Mouse (Mus musculus) MEL (cell line): ENCODE data around the gene Dcbld1. TPM values are rescaled to one million over a fixed set of nuclear protein-coding genes. Genes with fewer than 3 reads are reported as not detected.
"Not testable (repeated sequence)": the region's sequence is repeated elsewhere in the genome, so short reads cannot be mapped to it uniquely, and the experiment has no call there.

ENCODE experiments used
- DNase-seq: peaks from one replicate; pipeline ENCODE4 v3.0.0; 2011; ENCODE audit warnings: low read depth, low spot score
- H3K27ac ChIP-seq: 2 replicates; pipeline ENCODE4 v1.5.1; 2012; ENCODE audit warnings: low read depth, mild to moderate bottlenecking, control low read depth, low read length, moderate library complexity; ENCODE audit not compliant: control insufficient read depth
- H3K27me3 ChIP-seq, 2 experiments: fragments of 150-350 bp in 1 of 2; sonication (generic) in 1 of 2; 2 replicates each; pipeline ENCODE4 v1.6.1; 2012; ENCODE audit warnings: low read length in 2 of 2, mild to moderate bottlenecking in 2 of 2, improper control_type of control experiment in 1 of 2, moderate library complexity in 1 of 2; ENCODE audit not compliant: insufficient read depth in 2 of 2, control insufficient read depth in 1 of 2
- H3K36me3 ChIP-seq, 2 experiments: 2 replicates each; pipeline ENCODE4 v1.6.1; 2012 to 2014; ENCODE audit warnings: low read length in 2 of 2, improper control_type of control experiment in 1 of 2, inconsistent platforms in 1 of 2, mild to moderate bottlenecking in 1 of 2; ENCODE audit not compliant: insufficient read depth in 2 of 2, control insufficient read depth in 1 of 2
- H3K4me1 ChIP-seq, 2 experiments: fragments of 150-350 bp in 1 of 2; sonication (generic) in 1 of 2; 2 replicates each; pipeline ENCODE4 v1.6.1; 2012; ENCODE audit warnings: low read length in 2 of 2, improper control_type of control experiment in 1 of 2, mild to moderate bottlenecking in 1 of 2; ENCODE audit not compliant: insufficient read depth in 2 of 2, control insufficient read depth in 1 of 2
- H3K4me3 ChIP-seq, 2 experiments: fragments of 150-350 bp in 1 of 2; sonication (generic) in 1 of 2; 2 replicates each; pipeline ENCODE4 v1.5.1; 2012; ENCODE audit warnings: low read depth in 2 of 2, low read length in 2 of 2, mild to moderate bottlenecking in 2 of 2, moderate library complexity in 2 of 2, control low read depth in 1 of 2, improper control_type of control experiment in 1 of 2; ENCODE audit not compliant: control insufficient read depth in 1 of 2, insufficient read depth in 1 of 2
- H3K79me2 ChIP-seq: 2 replicates; pipeline ENCODE4 v1.6.1; 2012; ENCODE audit warnings: mild to moderate bottlenecking, low read length, moderate library complexity; ENCODE audit not compliant: control insufficient read depth, poor library complexity, insufficient read depth
- H3K9ac ChIP-seq: 2 replicates; pipeline ENCODE4 v1.6.1; 2012; ENCODE audit warnings: low read depth, mild to moderate bottlenecking, control low read depth, low read length, moderate library complexity; ENCODE audit not compliant: control insufficient read depth, poor library complexity, severe bottlenecking
- H3K9me3 ChIP-seq: fragments of 150-350 bp; sonication (generic); replicated peaks from 2 replicates; pipeline ENCODE4 v1.6.1; 2012; ENCODE audit warnings: mild to moderate bottlenecking, low read length, improper control_type of control experiment, moderate library complexity; ENCODE audit not compliant: insufficient read depth
- GABPA ChIP-seq: IDR thresholded peaks from 2 replicates; pipeline ENCODE4 v1.6.1; 2012; ENCODE audit warnings: low read depth, mild to moderate bottlenecking, inconsistent platforms, low read length, improper control_type of control experiment, moderate library complexity
- MXI1 ChIP-seq: IDR thresholded peaks from 2 replicates; pipeline ENCODE4 v1.6.1; 2011; ENCODE audit warnings: mild to moderate bottlenecking, low read depth, low read length, improper control_type of control experiment
- MYB ChIP-seq: IDR thresholded peaks from 2 replicates; pipeline ENCODE4 v1.6.1; 2011; ENCODE audit warnings: mild to moderate bottlenecking, low read depth, low read length, improper control_type of control experiment
- NELFE ChIP-seq: IDR thresholded peaks from 2 replicates; pipeline ENCODE4 v1.6.1; 2011; ENCODE audit warnings: low read depth, low read length, improper control_type of control experiment
- RCOR1 ChIP-seq: IDR thresholded peaks from 2 replicates; pipeline ENCODE4 v1.6.1; 2012; ENCODE audit warnings: low read depth, mild to moderate bottlenecking, inconsistent platforms, low read length, improper control_type of control experiment
- TBP ChIP-seq: IDR thresholded peaks from 2 replicates; pipeline ENCODE4 v1.8.0; 2011; ENCODE audit warnings: low read depth, low read length, improper control_type of control experiment
- ZC3H11A ChIP-seq: IDR thresholded peaks from 2 replicates; pipeline ENCODE4 v1.6.1; 2012; ENCODE audit warnings: low read depth, mild to moderate bottlenecking, inconsistent platforms, low read length, improper control_type of control experiment
- ZMIZ1 ChIP-seq: IDR thresholded peaks from 2 replicates; pipeline ENCODE4 v1.6.1; 2012; ENCODE audit warnings: low read depth, mild to moderate bottlenecking, inconsistent platforms, low read length, improper control_type of control experiment, moderate library complexity
- polyA plus RNA-seq, 2 experiments: library from polyadenylated mRNA; stranded (reverse) in 1 of 2; unstranded in 1 of 2; fragments of >175 nt in 1 of 2; fragments of >200 nt in 1 of 2; gene quantifications; 2 replicates each; pipeline versions ENCODE4 v1.2.1 to v1.2.4; 2012; ENCODE audit warnings: low replicate concordance in 2 of 2, low read depth in 1 of 2; ENCODE audit not compliant: insufficient read length in 2 of 2, insufficient read depth in 1 of 2, missing spikeins in 1 of 2
- total RNA-seq: library from RNA; depleted of rRNA; stranded (reverse); fragments of 300-350 nt; gene quantifications from 2 replicates; pipeline ENCODE4 v1.2.3, GENCODE M21; 2012

Gene Dcbld1
- total and polyA plus RNA-seq, 3 experiments = 4.0 to 7.1 TPM; not detected in 1

DNA sequence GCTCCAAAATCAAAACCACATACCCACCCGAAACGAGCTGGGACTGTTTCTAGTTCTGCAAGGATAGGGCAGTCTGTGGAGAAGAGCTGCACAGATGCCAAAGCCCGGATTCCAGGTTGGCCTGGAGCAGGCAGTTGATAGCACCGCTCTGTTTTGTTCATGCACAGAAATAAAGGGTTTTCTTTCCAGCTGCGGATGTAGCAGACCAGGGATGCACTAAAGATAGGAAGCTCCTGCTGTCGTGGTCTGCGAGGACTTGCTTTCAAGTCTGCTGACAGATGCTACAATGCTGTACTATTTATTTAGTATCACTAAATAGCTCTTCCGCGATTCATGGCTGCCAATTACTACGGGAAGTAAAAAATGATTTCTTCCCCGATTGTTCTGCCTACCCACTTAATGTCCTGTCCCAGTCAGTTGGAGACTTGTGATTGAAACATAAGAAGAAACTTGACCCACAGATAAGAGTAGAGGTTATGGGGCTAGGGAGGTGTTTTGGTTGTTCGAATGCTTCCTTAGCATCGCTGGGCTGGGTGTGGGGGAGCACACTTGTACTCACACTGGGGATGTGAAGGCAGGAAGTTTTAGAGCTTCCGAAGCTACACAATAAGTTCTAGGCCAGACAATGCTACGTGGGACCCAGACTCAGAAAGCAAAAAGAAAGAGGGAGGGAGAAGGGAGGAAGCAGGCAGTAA, 41.6 kb downstream of the Dcbld1 start:
- TF ChIP-seq ZC3H11A = no peak
- TF ChIP-seq MXI1 = no peak
- TF ChIP-seq RCOR1 = no peak
- TF ChIP-seq MYB = no peak
- no peak for TF ChIP-seq TBP
- no peak for TF ChIP-seq GABPA
- Histone ChIP-seq H3K79me2 (no peaks in the 10 kb centered on the region), H3K27ac (no peak overlapping the region), H3K27me3 (no peaks in the 10 kb centered on the region), H3K36me3 (peaks cover 0 to 20% of the 10 kb centered on the region in 2 experiments; a peak in 2 of 4 replicates), H3K4me1 (peaks cover 10 to 23% of the 10 kb centered on the region in 2 experiments), H3K4me3 (no peak overlapping the region), H3K9me3 (no peaks in the 10 kb centered on the region), H3K9ac (no peak overlapping the region)
- DNase-seq = no peak

DNA sequence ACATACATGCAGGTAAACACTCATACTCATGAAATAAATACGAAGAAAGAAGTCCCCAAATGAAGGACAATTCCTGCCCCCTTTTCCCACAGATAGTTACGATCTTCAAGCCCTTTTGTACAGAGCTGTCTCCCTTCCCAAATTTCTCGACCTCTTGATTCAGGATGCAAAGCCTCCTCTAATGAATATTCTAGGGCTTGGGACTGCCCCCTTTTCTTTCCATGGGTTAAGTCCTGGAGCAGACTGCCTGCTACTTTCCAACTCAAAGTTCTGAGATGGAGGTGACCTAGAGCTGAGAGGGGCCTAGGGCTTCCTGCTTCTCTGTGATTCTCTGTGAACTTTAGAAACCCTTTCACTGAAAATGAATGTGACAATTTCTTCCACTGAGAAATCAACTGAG, 43.2 kb downstream of the Dcbld1 start:
- H3K9ac ChIP-seq = no peak overlapping the region
- H3K79me2 ChIP-seq = no peaks in the 10 kb centered on the region
- no peaks in the 10 kb centered on the region for H3K27me3 ChIP-seq
- peaks cover 0 to 13% of the 10 kb centered on the region in 2 experiments; a peak in 2 of 4 replicates for H3K36me3 ChIP-seq
- H3K27ac ChIP-seq = no peak overlapping the region
- H3K4me3 ChIP-seq = no peak overlapping the region
- no peaks in the 10 kb centered on the region for H3K9me3 ChIP-seq
- DNase-seq = no peak
- H3K4me1 ChIP-seq = peaks cover 5 to 12% of the 10 kb centered on the region in 2 experiments; a peak in 3 of 4 replicates
- TF ChIP-seq NELFE (no peak), MXI1 (no peak), ZMIZ1 (no peak)

GRCm38 (mm10) chr10:52277564-52277963, 44.1 kb downstream of the Dcbld1 start:
- not testable (repeated sequence) for H3K27me3 ChIP-seq, H3K36me3 ChIP-seq, H3K79me2 ChIP-seq, H3K4me3 ChIP-seq, DNase-seq, H3K27ac ChIP-seq, H3K4me1 ChIP-seq, H3K9me3 ChIP-seq, H3K9ac ChIP-seq
